Mouse (Mus musculus) forebrain, postnatal 0 days (tissue): ENCODE results near the gene Dnah1. TPM values are rescaled to one million over a fixed set of nuclear protein-coding genes. Genes with fewer than 3 reads are reported as not detected.
A peak's percentile ranks its signal among the peaks of the same experiment; 100 is the strongest.

ENCODE experiments used
- ATAC-seq: fragments of 200-750 bp; cut with Nextera tagmentation; 2 replicates; pipeline ENCODE4 v1.8.0; 2017; ENCODE audit warnings: mild to moderate bottlenecking, moderate library complexity
- DNase-seq: peaks from one replicate; pipeline ENCODE4 v3.0.0-alpha.2; 2015
- H3K27ac ChIP-seq: fragments of 300-500 bp; sonication (generic); 2 replicates; pipeline ENCODE4 v1.5.1; 2014; ENCODE audit warnings: low read depth, mild to moderate bottlenecking, antibody characterized with exemption, low read length, moderate library complexity, mixed read lengths
- H3K27me3 ChIP-seq: fragments of 300-500 bp; sonication (generic); 2 replicates; pipeline ENCODE4 v1.6.1; 2014; ENCODE audit warnings: mild to moderate bottlenecking, low read length, mixed read lengths; ENCODE audit not compliant: insufficient read depth
- H3K36me3 ChIP-seq: fragments of 300-500 bp; sonication (generic); 2 replicates; pipeline ENCODE4 v1.6.1; 2014; ENCODE audit warnings: mild to moderate bottlenecking, moderate library complexity; ENCODE audit not compliant: insufficient read depth
- H3K4me1 ChIP-seq: fragments of 300-500 bp; sonication (generic); 2 replicates; pipeline ENCODE4 v1.6.1; 2014; ENCODE audit warnings: antibody characterized with exemption; ENCODE audit not compliant: insufficient read depth
- H3K4me2 ChIP-seq: fragments of 300-500 bp; sonication (generic); 2 replicates; pipeline ENCODE4 v1.6.1; 2014; ENCODE audit warnings: low read depth, mild to moderate bottlenecking, moderate library complexity
- H3K4me3 ChIP-seq: fragments of 300-500 bp; sonication (generic); 2 replicates; pipeline ENCODE4 v1.5.1; 2014; ENCODE audit warnings: low read depth, low read length, mixed read lengths
- H3K9ac ChIP-seq: fragments of 300-500 bp; sonication (generic); 2 replicates; pipeline ENCODE4 v1.6.1; 2014; ENCODE audit warnings: mild to moderate bottlenecking
- H3K9me3 ChIP-seq: fragments of 300-500 bp; sonication (generic); 2 replicates; pipeline ENCODE4 v1.6.1; 2016; ENCODE audit warnings: low read length
- CTCF ChIP-seq: sonication (generic); IDR thresholded peaks from 2 replicates; pipeline ENCODE4 v1.5.1; 2016; ENCODE audit warnings: antibody characterized with exemption, control low read depth, low read depth
- WGBS: fragments of 180-500 bp; shearing (Covaris S2); extraction: QIAGEN DNeasy Blood & Tissue Kit; methylation state at CpG from one replicate; pipeline ENCODE4 v1.1.7; 2014; 5-methylcytosine and 5-hydroxymethylcytosine counted together
- polyA plus RNA-seq: library from polyadenylated mRNA; unstranded; fragments of >200 nt; fragmentation: Nextera tagmentation; extraction: Ambion mirVana; gene quantifications from 2 replicates; pipeline ENCODE4 v1.2.1, GENCODE M21; 2015
- total RNA-seq: library from RNA; depleted of rRNA; stranded (reverse); fragments of >200 nt; gene quantifications from 2 replicates; pipeline ENCODE4 v1.2.3, GENCODE M21; 2014

Gene Dnah1
- total and polyA plus RNA-seq, 2 experiments from 2014 or later, result 2.3 to 7.2 TPM

DNA sequence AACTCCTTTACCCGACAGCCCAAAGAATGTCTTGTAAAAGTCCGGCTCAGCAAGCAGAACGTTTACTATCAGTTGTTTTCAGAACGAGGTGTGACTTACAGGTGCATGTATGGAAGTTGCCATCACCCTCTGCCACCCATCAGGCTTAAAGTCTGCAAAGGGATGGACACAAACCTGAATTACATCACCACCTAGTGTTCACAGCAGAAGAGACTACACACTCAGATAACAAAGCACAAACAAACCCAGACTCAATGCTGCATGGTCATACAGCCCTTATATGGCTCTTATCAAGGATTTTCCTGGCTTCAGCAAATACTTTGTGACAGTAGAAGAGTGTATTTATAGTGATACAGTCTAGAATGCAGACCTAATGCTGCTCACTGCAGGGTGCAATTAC, 4.0 kb upstream of the Dnah1 start:
- peak; percentile 49 for TF ChIP-seq CTCF
- Histone ChIP-seq H3K9ac (no peak overlapping the region), H3K4me3 (no peak overlapping the region), H3K4me1 (no peaks in the 10 kb centered on the region), H3K4me2 (no peak overlapping the region), H3K27ac (no peak overlapping the region), H3K27me3 (no peaks in the 10 kb centered on the region), H3K9me3 (no peaks in the 10 kb centered on the region), H3K36me3 (no peaks in the 10 kb centered on the region)
- ATAC-seq, result no peak; the same call in 1 of the 2 replicates
- 86% methylated on average over 4 of the region's 4 CpGs for WGBS
- DNase-seq, result peak; percentile 7

DNA sequence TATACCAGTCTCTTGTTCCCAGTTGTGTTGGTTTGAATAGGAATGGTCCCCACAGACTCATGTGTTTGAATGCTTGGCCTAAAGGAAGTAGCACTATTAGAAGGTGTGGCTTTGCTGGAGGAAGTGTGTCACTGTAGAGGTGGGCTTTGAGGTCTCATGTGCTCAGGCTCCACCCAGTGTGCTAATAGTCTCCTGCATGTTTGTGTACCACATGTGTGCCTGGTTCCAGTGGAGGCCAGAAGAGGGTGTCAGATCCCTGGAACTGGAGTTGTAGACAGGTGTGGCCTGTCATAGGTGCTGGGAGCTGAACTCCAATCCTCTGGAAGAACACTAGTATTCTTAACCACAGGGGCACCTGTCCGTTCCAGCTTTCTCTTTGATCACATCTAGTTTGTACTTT, 3.5 kb upstream of the Dnah1 start:
- ATAC-seq, result no peak
- WGBS, result 98% methylated on average over 1 of the region's 1 CpGs

DNA sequence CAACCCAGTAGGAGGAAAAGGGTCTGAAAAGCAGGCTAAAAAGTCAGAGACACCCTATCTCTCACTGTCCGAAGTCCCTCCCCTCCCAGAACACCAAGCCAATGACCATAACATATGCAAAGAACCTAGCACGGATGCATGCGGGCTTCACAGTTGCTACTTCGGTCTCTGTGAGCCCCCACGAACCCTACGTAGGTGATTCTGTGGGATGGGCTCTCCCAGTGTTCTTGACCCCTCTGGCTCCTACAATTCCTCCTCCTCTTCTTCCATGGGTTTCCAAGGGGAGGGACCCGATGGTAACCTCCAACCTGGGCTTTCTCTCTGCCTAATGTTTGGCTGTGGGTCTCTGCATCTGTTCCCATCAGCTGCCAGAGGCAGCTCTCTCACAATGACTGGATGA, 3.1 kb upstream of the Dnah1 start:
- no peak for ATAC-seq
- TF ChIP-seq CTCF, result no peak
- H3K36me3 ChIP-seq, result no peaks in the 10 kb centered on the region

More for the DNA sequence above, 3.5 kb upstream of the Dnah1 start:
- no peak for DNase-seq
- TF ChIP-seq CTCF, result no peak
- H3K27me3 ChIP-seq, result no peaks in the 10 kb centered on the region
- H3K4me3 ChIP-seq, result no peak overlapping the region
- no peak overlapping the region for H3K9ac ChIP-seq
- no peaks in the 10 kb centered on the region for H3K36me3 ChIP-seq
- H3K4me2 ChIP-seq, result no peak overlapping the region
- no peak overlapping the region for H3K27ac ChIP-seq
- no peaks in the 10 kb centered on the region for H3K9me3 ChIP-seq
- no peaks in the 10 kb centered on the region for H3K4me1 ChIP-seq

DNA sequence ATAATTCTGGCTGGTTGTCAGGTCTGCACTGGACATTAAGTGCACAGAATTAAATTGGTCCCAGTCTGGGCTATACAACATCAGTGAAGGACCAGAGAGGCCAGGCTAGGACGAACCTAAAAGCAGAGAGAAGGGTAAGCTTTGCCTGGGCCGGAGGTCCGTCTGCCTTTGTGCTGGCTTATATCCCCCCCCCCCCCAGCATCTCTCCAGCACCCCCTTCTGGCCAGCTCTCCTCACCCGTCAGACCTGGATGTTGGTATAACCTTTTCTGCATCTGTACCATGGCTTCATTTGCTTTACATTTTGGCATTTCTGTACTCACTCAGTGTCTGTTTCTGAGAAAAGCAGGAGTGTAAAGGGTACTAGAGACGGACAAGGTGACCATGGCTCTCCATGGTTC, 1.9 kb upstream of the Dnah1 start:
- H3K4me1 ChIP-seq, result no peaks in the 10 kb centered on the region
- no peak overlapping the region for H3K27ac ChIP-seq
- no peak for TF ChIP-seq CTCF
- no peak overlapping the region for H3K9ac ChIP-seq
- no peak for ATAC-seq
- H3K4me3 ChIP-seq, result no peak overlapping the region
- no peaks in the 10 kb centered on the region for H3K27me3 ChIP-seq
- no peaks in the 10 kb centered on the region for H3K36me3 ChIP-seq
- no peak for DNase-seq
- WGBS, result 52% methylated on average over 5 of the region's 5 CpGs
- H3K4me2 ChIP-seq, result no peak overlapping the region
- H3K9me3 ChIP-seq, result no peaks in the 10 kb centered on the region

More for the DNA sequence above, 3.1 kb upstream of the Dnah1 start:
- H3K27ac ChIP-seq, result no peak overlapping the region
- H3K4me3 ChIP-seq, result no peak overlapping the region
- 74% methylated on average over 7 of the region's 7 CpGs for WGBS
- H3K4me1 ChIP-seq, result no peaks in the 10 kb centered on the region
- H3K4me2 ChIP-seq, result no peak overlapping the region
- DNase-seq, result no peak
- no peak overlapping the region for H3K9ac ChIP-seq
- H3K27me3 ChIP-seq, result no peaks in the 10 kb centered on the region
- no peaks in the 10 kb centered on the region for H3K9me3 ChIP-seq

DNA sequence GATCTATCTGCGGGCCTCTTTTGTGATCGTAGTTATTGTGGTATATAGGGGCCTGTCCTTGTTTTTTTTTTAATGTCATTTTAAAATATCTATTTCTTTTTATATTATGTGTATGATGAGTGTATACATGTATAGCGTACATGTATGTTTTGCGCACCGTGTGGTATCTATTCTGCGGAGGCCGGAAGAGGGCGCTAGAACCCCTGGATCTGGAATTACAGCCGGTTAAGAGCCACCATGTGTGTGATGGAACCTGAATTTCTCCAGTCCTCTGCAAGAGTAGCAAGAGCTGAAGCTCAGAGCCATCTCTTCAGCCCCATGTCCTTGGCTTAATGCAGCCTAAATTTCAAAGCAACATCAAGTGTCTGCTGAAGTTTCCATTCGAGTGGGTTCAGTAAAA, 1.2 kb upstream of the Dnah1 start:
- Histone ChIP-seq H3K4me3 (no peak overlapping the region), H3K9me3 (no peaks in the 10 kb centered on the region), H3K4me1 (no peaks in the 10 kb centered on the region), H3K4me2 (no peak overlapping the region), H3K9ac (no peak overlapping the region), H3K27me3 (no peaks in the 10 kb centered on the region), H3K36me3 (no peaks in the 10 kb centered on the region), H3K27ac (no peak overlapping the region)
- no peak for DNase-seq
- TF ChIP-seq CTCF, result no peak
- 72% methylated on average over 10 of the region's 10 CpGs for WGBS
- no peak for ATAC-seq

DNA sequence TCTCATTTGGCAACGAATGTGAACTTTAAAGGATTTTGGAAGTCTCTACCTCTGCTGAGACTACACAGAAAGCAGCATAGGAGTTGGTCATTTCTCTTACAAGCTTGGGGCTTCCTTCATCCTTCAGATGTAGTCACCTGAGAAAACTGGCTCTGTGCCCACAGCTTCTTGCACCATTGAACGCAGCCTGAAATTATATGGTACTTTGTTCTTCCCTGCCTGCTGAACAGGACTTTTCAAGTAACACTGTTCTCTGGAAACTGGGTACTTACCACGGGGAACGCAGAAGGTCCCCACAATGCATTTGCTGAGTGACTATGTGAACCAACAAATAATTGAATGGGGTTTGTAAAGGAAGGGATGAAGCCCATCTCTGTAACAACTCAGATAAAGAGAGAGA, 507 bp downstream of the Dnah1 start:
- Histone ChIP-seq H3K4me1 (no peaks in the 10 kb centered on the region), H3K9me3 (no peaks in the 10 kb centered on the region), H3K9ac (0 out of 2 replicates have a peak overlapping the region, but pooled peaks have one; percentile 18), H3K27ac (no peak overlapping the region), H3K4me2 (peak overlapping the region; percentile 49), H3K4me3 (no peak overlapping the region), H3K36me3 (no peaks in the 10 kb centered on the region), H3K27me3 (no peaks in the 10 kb centered on the region)
- DNase-seq, result no peak
- no peak for ATAC-seq
- TF ChIP-seq CTCF, result no peak
- WGBS, result 62% methylated on average over 4 of the region's 4 CpGs

DNA sequence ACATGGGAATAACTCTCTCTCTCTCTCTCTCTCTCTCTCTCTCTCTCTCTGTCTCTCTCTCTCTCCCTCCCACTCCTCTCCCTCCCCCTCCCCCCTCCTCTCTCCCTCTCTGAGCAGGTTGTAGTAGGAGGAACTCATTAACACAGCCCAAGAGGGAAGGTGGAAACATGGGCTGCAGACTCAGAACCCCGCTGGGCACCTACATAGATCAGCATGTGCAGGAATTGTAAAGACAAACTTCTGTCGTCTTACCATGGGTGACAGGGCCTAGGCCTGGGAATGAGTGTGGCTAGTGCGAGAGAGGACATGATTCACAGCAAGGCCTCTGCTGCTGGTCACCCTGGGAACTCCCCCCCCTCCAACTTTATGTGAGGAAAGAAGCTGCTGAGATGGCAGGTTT, 1.5 kb downstream of the Dnah1 start:
- Histone ChIP-seq H3K27me3 (no peaks in the 10 kb centered on the region), H3K4me2 (no peak overlapping the region), H3K9me3 (no peaks in the 10 kb centered on the region), H3K36me3 (no peaks in the 10 kb centered on the region), H3K27ac (no peak overlapping the region), H3K4me1 (no peaks in the 10 kb centered on the region), H3K9ac (no peak overlapping the region), H3K4me3 (no peak overlapping the region)
- DNase-seq, result no peak
- no peak for TF ChIP-seq CTCF
- WGBS, result 80% methylated on average over 3 of the region's 3 CpGs
- ATAC-seq, result no peak

DNA sequence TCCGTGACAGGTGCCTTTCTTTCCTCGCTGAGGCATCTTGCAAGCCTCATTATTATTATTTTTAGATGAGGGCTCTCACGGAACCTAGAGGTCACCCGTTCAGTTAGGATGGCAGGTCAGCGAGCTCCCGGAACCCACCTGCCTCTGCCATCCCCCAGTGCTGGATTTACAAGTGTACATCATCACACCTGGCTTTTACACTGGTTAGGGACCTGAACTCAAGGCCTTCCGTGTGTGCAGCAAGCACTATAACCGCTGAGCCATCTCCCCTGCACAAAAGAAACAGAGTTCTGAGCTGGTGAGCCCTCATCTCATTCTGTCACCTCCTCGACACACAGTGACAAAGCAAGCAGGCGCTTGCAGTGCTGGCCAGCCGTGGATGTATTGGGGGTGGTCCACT, 2.5 kb downstream of the Dnah1 start:
- H3K4me3 ChIP-seq, result no peak overlapping the region
- ATAC-seq (no peak), DNase-seq (no peak)
- 85% methylated on average over 11 of the region's 11 CpGs for WGBS
- no peak overlapping the region for H3K27ac ChIP-seq
- H3K9ac ChIP-seq, result no peak overlapping the region
- TF ChIP-seq CTCF, result no peak
- H3K4me1 ChIP-seq, result no peaks in the 10 kb centered on the region
- no peaks in the 10 kb centered on the region for H3K36me3 ChIP-seq
- no peak overlapping the region for H3K4me2 ChIP-seq
- H3K9me3 ChIP-seq, result no peaks in the 10 kb centered on the region
- H3K27me3 ChIP-seq, result no peaks in the 10 kb centered on the region
